Mouse (Mus musculus): ENCODE data around the gene Kcnk3.

- no peak for TF ChIP-seq CHD2 (IDR thresholded peaks at IDR 0.05; ENCODE audit: low read depth, low read length)
- no peak for TF ChIP-seq ZC3H11A (IDR thresholded peaks at IDR 0.05; ENCODE audit: borderline replicate concordance, low read depth, low read length)
- TF ChIP-seq ZNF384 (IDR thresholded peaks at IDR 0.05; ENCODE audit: low read depth, low read length) = no peak
Measured at GRCm38 (mm10) chr5:30647396-30647795, 59.4 kb downstream of the Kcnk3 start.
